Mouse (Mus musculus): Measurements from ENCODE around the gene Mok. TPM values are rescaled to one million over a fixed set of nuclear protein-coding genes. Genes with fewer than 3 reads are reported as not detected.
"Not testable (repeated sequence)": the region's sequence is repeated elsewhere in the genome, so short reads cannot be mapped to it uniquely, and the experiment has no call there.

The Mok gene
- 1 to 10 TPM; 1.8 to 2.2 TPM for total RNA-seq (2021)
- long read RNA-seq, experiment 1 = 0 reads
- long read RNA-seq, experiment 2, partial matches to known transcripts = 0 of 4 reads
- long read RNA-seq, experiment 2, other reads (novel, unspliced or antisense) = 3 of 4 reads

- peak; percentile 91 to 96 for DNase-seq (ENCODE audit: low spot score in 2 of 2)
These were observed at the start of gene Mok for GRCm38 (mm10) chr12:110840348-110841198. TSS of gene Mok (minus strand) at chr12:110840939.

GRCm38 (mm10) chr12:110889036-110890020 is 48.6 kb upstream of the Mok start, which contains the start of the genes Cinp and Tecpr2:
TSS of gene Cinp (minus strand) at chr12:110889145.
TSS of gene Tecpr2 (plus strand) at chr12:110889264.
- peak; percentile 73 to 92 for DNase-seq (ENCODE audit: low spot score in 2 of 2)

- DNase-seq (ENCODE audit: low spot score in 2 of 2) = no peak
These were observed 47.9 kb upstream of the Mok start for GRCm38 (mm10) chr12:110888606-110889005.

GRCm38 (mm10) chr12:110888106-110888505 is 47.4 kb upstream of the Mok start:
- no peak for DNase-seq (ENCODE audit: low spot score in 2 of 2)

- DNase-seq (ENCODE audit: low spot score in 2 of 2) = no peak
These were observed 44.5 kb upstream of the Mok start for GRCm38 (mm10) chr12:110885251-110885650.

- no peak for DNase-seq (ENCODE audit: low spot score in 2 of 2)
These were observed 41.6 kb upstream of the Mok start for GRCm38 (mm10) chr12:110882291-110882690.

GRCm38 (mm10) chr12:110875351-110875750 is 34.6 kb upstream of the Mok start:
- no peak for DNase-seq (ENCODE audit: low spot score in 2 of 2)

GRCm38 (mm10) chr12:110871247-110871646 is 30.5 kb upstream of the Mok start:
- no peak for DNase-seq (ENCODE audit: low spot score in 2 of 2)

- DNase-seq (ENCODE audit: low spot score in 2 of 2) = no peak
These were observed 29.4 kb upstream of the Mok start for GRCm38 (mm10) chr12:110870107-110870506.

- DNase-seq (ENCODE audit: low spot score in 2 of 2) = no peak
These were observed 25.2 kb upstream of the Mok start for GRCm38 (mm10) chr12:110865989-110866388.

- no peak for DNase-seq (ENCODE audit: low spot score in 2 of 2)
These were observed 24.8 kb upstream of the Mok start for GRCm38 (mm10) chr12:110865571-110865970.

- DNase-seq (ENCODE audit: low spot score in 2 of 2) = no peak
These were observed 23.3 kb upstream of the Mok start for GRCm38 (mm10) chr12:110864008-110864407.

- DNase-seq (ENCODE audit: low spot score in 2 of 2) = no peak
These were observed 20.5 kb upstream of the Mok start for GRCm38 (mm10) chr12:110861256-110861655.

- DNase-seq (ENCODE audit: low spot score in 2 of 2) = no peak
These were observed 19.6 kb upstream of the Mok start for GRCm38 (mm10) chr12:110860293-110860692.

- DNase-seq (ENCODE audit: low spot score in 2 of 2) = not testable (repeated sequence)
These were observed 17.9 kb upstream of the Mok start for GRCm38 (mm10) chr12:110858681-110859080.

- no peak for DNase-seq (ENCODE audit: low spot score in 2 of 2)
These were observed 16.5 kb upstream of the Mok start for GRCm38 (mm10) chr12:110857196-110857595.

GRCm38 (mm10) chr12:110854786-110855737 is 14.3 kb upstream of the Mok start:
- DNase-seq (ENCODE audit: low spot score in 2 of 2) = no peak

- no peak for DNase-seq (ENCODE audit: low spot score in 2 of 2)
These were observed 11.2 kb upstream of the Mok start for GRCm38 (mm10) chr12:110851923-110852322.

- no peak for DNase-seq (ENCODE audit: low spot score in 2 of 2)
These were observed 10.7 kb upstream of the Mok start for GRCm38 (mm10) chr12:110851414-110851813.

GRCm38 (mm10) chr12:110850929-110851256 is 10.2 kb upstream of the Mok start:
- no peak for DNase-seq (ENCODE audit: low spot score in 2 of 2)

Data from adrenal gland, postnatal 4 days (tissue).